Mouse (Mus musculus) Patski (cell line): ENCODE results near the gene Pcbd2. TPM values are rescaled to one million over a fixed set of nuclear protein-coding genes. Genes with fewer than 3 reads are reported as not detected.

ENCODE experiments used
- ATAC-seq: fragments of 100-300 bp; one replicate; pipeline ENCODE4 v1.8.0; 2021
- CTCF ChIA-PET: fragments of 350-600 bp; sonication (Branson Sonifier 250); formaldehyde crosslinking; loops from one replicate; lab custom pipeline; 2022; ENCODE audit warnings: inconsistent platforms; lab: Charles Lee
- POLR2A ChIA-PET: fragments of 350-600 bp; sonication (Branson Sonifier 250); formaldehyde crosslinking; loops from one replicate; lab custom pipeline; 2022; ENCODE audit warnings: antibody characterized with exemption, inconsistent platforms; lab: Charles Lee
- DNase-seq: peaks from one replicate; pipeline ENCODE4 v3.0.0-alpha.2; 2011; ENCODE audit warnings: low read depth, low spot score
- H3K27me3 ChIP-seq: fragments of 371-371 bp; one replicate; pipeline ENCODE4 v1.5.1; 2021
- CTCF ChIP-seq: fragments of 100-300 bp; IDR thresholded peaks from one replicate; pipeline ENCODE4 v1.5.1; 2021
- in situ Hi-C: fragments of 300-500 bp; cut with MboI; formaldehyde crosslinking; loops from 3 replicates; pipeline ENCODE4 v1.11.1; 2018; ENCODE audit warnings: low pct_unique_long_range_greater_than_20kb, mixed read lengths
- polyA plus RNA-seq: library from polyadenylated mRNA; unstranded; gene quantifications from one replicate; pipeline ENCODE4 v1.2.3, GENCODE M21; 2021

Gene Pcbd2
- polyA plus RNA-seq, 1 experiment from 2014 or later: 40.2 TPM

GRCm38 (mm10) chr13:55825245-55825681 lies 98.1 kb downstream of the Pcbd2 start:
- no peak for TF ChIP-seq CTCF
- in situ Hi-C loops: no loop called here
- DNase-seq (no peak), ATAC-seq (no peak)
- CTCF ChIA-PET: no interaction called here
- POLR2A ChIA-PET: no interaction called here
- H3K27me3 ChIP-seq: peaks cover 57% of the 10 kb centered on the region

- ChIA-PET CTCF (no interaction called here), POLR2A (no interaction called here)
- H3K27me3 ChIP-seq: peaks cover 61% of the 10 kb centered on the region
- ATAC-seq: no peak
- in situ Hi-C loops: no loop called here
- DNase-seq: no peak
- TF ChIP-seq CTCF: no peak
Measured at GRCm38 (mm10) chr13:55826008-55826671, 99.0 kb downstream of the Pcbd2 start.

Other genes with a start within 250 kb of the Pcbd2 start
- gene Dbn1, start 239.3 kb upstream of the Pcbd2 start, polyA plus RNA-seq: 158 TPM
- 129 TPM for gene Pdlim7, start 213.7 kb upstream of the Pcbd2 start, polyA plus RNA-seq
- 1.5 TPM for gene Dok3, start 198.1 kb upstream of the Pcbd2 start, polyA plus RNA-seq
- 73.0 TPM for gene Ddx41, start 190.7 kb upstream of the Pcbd2 start, polyA plus RNA-seq
- 66.5 TPM for gene Fam193b, start 156.2 kb upstream of the Pcbd2 start, polyA plus RNA-seq
- gene Tmed9, start 153.6 kb upstream of the Pcbd2 start, polyA plus RNA-seq: 350 TPM
- 26.2 TPM for gene B4galt7, start 127.5 kb upstream of the Pcbd2 start, polyA plus RNA-seq
- gene Caml, start 104.4 kb upstream of the Pcbd2 start, polyA plus RNA-seq: 53.4 TPM
- 57.1 TPM for gene Ddx46, start 92.3 kb upstream of the Pcbd2 start, polyA plus RNA-seq
- 92.1 TPM for gene B230219D22Rik, start 34.2 kb upstream of the Pcbd2 start, polyA plus RNA-seq
- gene Txndc15, start 12.7 kb upstream of the Pcbd2 start, polyA plus RNA-seq: 114 TPM
- gene Catsper3, start 57.2 kb downstream of the Pcbd2 start, polyA plus RNA-seq: 0.19 TPM
- gene Pitx1, start 108.8 kb downstream of the Pcbd2 start, polyA plus RNA-seq: not detected